Mouse (Mus musculus) left cerebral cortex, adult 6 months (tissue): Measurements from ENCODE around the gene Elovl5. TPM values are rescaled to one million over a fixed set of nuclear protein-coding genes. Genes with fewer than 3 reads are reported as not detected.

Experiments
- long read RNA-seq, 2 experiments: library from polyadenylated mRNA; unstranded; transcript quantifications; one replicate each; pipeline ENCODE4 v2.0.0; 2019 to 2020
- polyA plus RNA-seq: library from polyadenylated mRNA; unstranded; fragments of <200 nt; fragmentation: Nextera tagmentation; gene quantifications from 2 replicates; pipeline ENCODE4 v1.2.3, GENCODE M21; 2021

The Elovl5 gene
- polyA plus RNA-seq, result 37.8 and 72.7 TPM in 2 replicates
- long read RNA-seq, experiment 1, transcript Elovl5-201 (8 exons, 2,782 nt), result major isoform, 196 of 318 reads
- long read RNA-seq, experiment 1, partial matches to known transcripts, result 114 of 318 reads
- long read RNA-seq, experiment 1, other reads (novel, unspliced or antisense), result 7 of 318 reads
- long read RNA-seq, experiment 2, transcript Elovl5-201 (8 exons, 2,782 nt), result major isoform, 14 of 46 reads
- long read RNA-seq, experiment 2, partial matches to known transcripts, result 29 of 46 reads
- long read RNA-seq, experiment 2, other reads (novel, unspliced or antisense), result 3 of 46 reads

GRCm38 (mm10) chr9:77917074-77917621 is at the start of gene Elovl5:
Elovl5 (plus strand) TSS chr9:77917364.

Other genes with a start within 250 kb of the Elovl5 start
- gene Gclc, start 162.8 kb upstream of the Elovl5 start, polyA plus RNA-seq, result 5.0 and 6.1 TPM in 2 replicates
- gene Gcm1, start 134.6 kb downstream of the Elovl5 start, polyA plus RNA-seq, result not detected in 2 replicates
- 85.5 and 115 TPM in 2 replicates for gene Fbxo9, start 191.7 kb downstream of the Elovl5 start, polyA plus RNA-seq
- gene Ick, start 191.8 kb downstream of the Elovl5 start, polyA plus RNA-seq, result 9.2 and 9.6 TPM in 2 replicates